Mouse (Mus musculus): ENCODE results near the gene Ssu72. TPM values are rescaled to one million over a fixed set of nuclear protein-coding genes. Genes with fewer than 3 reads are reported as not detected.
A peak's percentile ranks its signal among the peaks of the same experiment; 100 is the strongest.
"Not testable (repeated sequence)": the region's sequence is repeated elsewhere in the genome, so short reads cannot be mapped to it uniquely, and the experiment has no call there.

Ssu72 gene
- polyA plus RNA-seq, 1 experiment from 2014 or later = 169 TPM

GRCm38 (mm10) chr4:155710521-155711252, 6.1 kb downstream of the Ssu72 start:
- Histone ChIP-seq H3K27me3 (ENCODE audit: low read depth, poor library complexity, severe bottlenecking) (no peaks in the 10 kb centered on the region), H3K4me3 (no peak overlapping the region), H3K27ac (replicated peaks) (no peak overlapping the region), H3K36me3 (peaks cover 28% of the 10 kb centered on the region), H3K9me3 (replicated peaks) (no peaks in the 10 kb centered on the region), H3K4me1 (peaks cover 13% of the 10 kb centered on the region)
- DNase-seq (ENCODE audit: low spot score) = no peak
- WGBS = 67% methylated on average over 6 of the region's 6 CpGs

- no peak for DNase-seq (ENCODE audit: low spot score)
Measured at GRCm38 (mm10) chr4:155721668-155722083, 17.1 kb downstream of the Ssu72 start.

GRCm38 (mm10) chr4:155727993-155728392, 23.4 kb downstream of the Ssu72 start:
- H3K4me1 ChIP-seq = no peaks in the 10 kb centered on the region
- H3K4me3 ChIP-seq = no peak overlapping the region
- H3K27me3 ChIP-seq (ENCODE audit: low read depth, poor library complexity, severe bottlenecking) = no peaks in the 10 kb centered on the region
- peak overlapping the region; percentile 1; the same call in 1 of the 2 replicates for H3K27ac ChIP-seq (replicated peaks)
- DNase-seq (ENCODE audit: low spot score) = no peak
- H3K36me3 ChIP-seq = peaks cover 55% of the 10 kb centered on the region
- WGBS = 89% methylated on average over 2 of the region's 2 CpGs
- H3K9me3 ChIP-seq (replicated peaks) = no peaks in the 10 kb centered on the region

More at GRCm38 (mm10) chr4:155721668-155722083, 17.1 kb downstream of the Ssu72 start:
- Histone ChIP-seq H3K27ac (replicated peaks) (no peak overlapping the region), H3K9me3 (replicated peaks) (no peaks in the 10 kb centered on the region), H3K4me3 (no peak overlapping the region), H3K27me3 (ENCODE audit: low read depth, poor library complexity, severe bottlenecking) (no peaks in the 10 kb centered on the region), H3K36me3 (peaks cover 35% of the 10 kb centered on the region), H3K4me1 (no peaks in the 10 kb centered on the region)
- WGBS = 81% methylated on average over 4 of the region's 4 CpGs

- Histone ChIP-seq H3K9me3 (replicated peaks) (no peaks in the 10 kb centered on the region), H3K36me3 (peaks cover 53% of the 10 kb centered on the region), H3K27ac (replicated peaks) (no peak overlapping the region), H3K4me3 (no peak overlapping the region), H3K4me1 (peaks cover 41% of the 10 kb centered on the region), H3K27me3 (ENCODE audit: low read depth, poor library complexity, severe bottlenecking) (no peaks in the 10 kb centered on the region)
- no peak for DNase-seq (ENCODE audit: low spot score)
- 89% methylated on average over 10 of the region's 10 CpGs for WGBS
Measured at GRCm38 (mm10) chr4:155733267-155733666, 28.7 kb downstream of the Ssu72 start.

GRCm38 (mm10) chr4:155734350-155734941, 29.8 kb downstream of the Ssu72 start, which contains the start of gene Tmem240:
TSS of gene Tmem240 (plus strand) at chr4:155734800.
- WGBS = under 1% methylated on average over 34 of the region's 35 CpGs

GRCm38 (mm10) chr4:155734951-155735702, 30.5 kb downstream of the Ssu72 start:
- peak; percentile 56 for DNase-seq (ENCODE audit: low spot score)
- peak overlapping the region; percentile 85 for H3K4me3 ChIP-seq
- H3K27me3 ChIP-seq (ENCODE audit: low read depth, poor library complexity, severe bottlenecking) = no peaks in the 10 kb centered on the region
- peaks cover 54% of the 10 kb centered on the region for H3K36me3 ChIP-seq
- peaks cover 44% of the 10 kb centered on the region for H3K4me1 ChIP-seq
- under 1% methylated on average over 71 of the region's 79 CpGs for WGBS
- H3K27ac ChIP-seq (replicated peaks) = peak overlapping the region; percentile 92
- H3K9me3 ChIP-seq (replicated peaks) = no peaks in the 10 kb centered on the region

More at GRCm38 (mm10) chr4:155734350-155734941, 29.8 kb downstream of the Ssu72 start, which contains the start of gene Tmem240:
- Histone ChIP-seq H3K36me3 (peaks cover 50% of the 10 kb centered on the region), H3K9me3 (replicated peaks) (no peaks in the 10 kb centered on the region), H3K4me3 (peak within 1 kb of the TSS; percentile 85), H3K27ac (replicated peaks) (peak within 1 kb of the TSS; percentile 92), H3K27me3 (ENCODE audit: low read depth, poor library complexity, severe bottlenecking) (no peaks in the 10 kb centered on the region), H3K4me1 (peaks cover 44% of the 10 kb centered on the region)
- DNase-seq (ENCODE audit: low spot score) = peak; percentile 90

- Histone ChIP-seq H3K27me3 (ENCODE audit: low read depth, poor library complexity, severe bottlenecking) (no peaks in the 10 kb centered on the region), H3K4me3 (peak overlapping the region; percentile 85), H3K36me3 (peaks cover 55% of the 10 kb centered on the region), H3K9me3 (replicated peaks) (no peaks in the 10 kb centered on the region), H3K4me1 (peaks cover 44% of the 10 kb centered on the region), H3K27ac (replicated peaks) (peak overlapping the region; percentile 92)
- DNase-seq (ENCODE audit: low spot score) = no peak
- 79% methylated on average over 5 of the region's 5 CpGs for WGBS
Measured at GRCm38 (mm10) chr4:155735788-155736187, 31.2 kb downstream of the Ssu72 start.

- H3K27me3 ChIP-seq (ENCODE audit: low read depth, poor library complexity, severe bottlenecking) = no peaks in the 10 kb centered on the region
- peaks cover 44% of the 10 kb centered on the region for H3K4me1 ChIP-seq
- no peak for DNase-seq (ENCODE audit: low spot score)
- no peak overlapping the region for H3K27ac ChIP-seq (replicated peaks)
- peak overlapping the region; percentile 85 for H3K4me3 ChIP-seq
- H3K36me3 ChIP-seq = peaks cover 55% of the 10 kb centered on the region
- WGBS = 94% methylated on average over 5 of the region's 5 CpGs
- no peaks in the 10 kb centered on the region for H3K9me3 ChIP-seq (replicated peaks)
Measured at GRCm38 (mm10) chr4:155736421-155736820, 31.8 kb downstream of the Ssu72 start.

GRCm38 (mm10) chr4:155738262-155738661, 33.7 kb downstream of the Ssu72 start:
- H3K4me1 ChIP-seq = peaks cover 43% of the 10 kb centered on the region
- 65% methylated on average over 8 of the region's 8 CpGs for WGBS
- peaks cover 55% of the 10 kb centered on the region for H3K36me3 ChIP-seq
- no peaks in the 10 kb centered on the region for H3K9me3 ChIP-seq (replicated peaks)
- DNase-seq (ENCODE audit: low spot score) = no peak
- H3K4me3 ChIP-seq = no peak overlapping the region
- no peak overlapping the region for H3K27ac ChIP-seq (replicated peaks)
- H3K27me3 ChIP-seq (ENCODE audit: low read depth, poor library complexity, severe bottlenecking) = no peaks in the 10 kb centered on the region

- H3K4me1 ChIP-seq = peaks cover 34% of the 10 kb centered on the region
- H3K36me3 ChIP-seq = peaks cover 61% of the 10 kb centered on the region
- no peak overlapping the region for H3K27ac ChIP-seq (replicated peaks)
- no peaks in the 10 kb centered on the region for H3K27me3 ChIP-seq (ENCODE audit: low read depth, poor library complexity, severe bottlenecking)
- H3K9me3 ChIP-seq (replicated peaks) = no peaks in the 10 kb centered on the region
- 83% methylated on average over 6 of the region's 6 CpGs for WGBS
- no peak for DNase-seq (ENCODE audit: low spot score)
- H3K4me3 ChIP-seq = peak overlapping the region; percentile 21; the same call in 1 of the 2 replicates
Measured at GRCm38 (mm10) chr4:155739152-155739551, 34.6 kb downstream of the Ssu72 start.

GRCm38 (mm10) chr4:155739741-155740636, 35.4 kb downstream of the Ssu72 start:
- no peak for DNase-seq (ENCODE audit: low spot score)
- WGBS = 85% methylated on average over 37 of the region's 37 CpGs
- Histone ChIP-seq H3K27me3 (ENCODE audit: low read depth, poor library complexity, severe bottlenecking) (no peaks in the 10 kb centered on the region), H3K36me3 (peaks cover 70% of the 10 kb centered on the region), H3K4me3 (peak overlapping the region; percentile 21; the same call in 1 of the 2 replicates), H3K27ac (replicated peaks) (no peak overlapping the region), H3K9me3 (replicated peaks) (no peaks in the 10 kb centered on the region), H3K4me1 (peaks cover 30% of the 10 kb centered on the region)

- peaks cover 76% of the 10 kb centered on the region for H3K36me3 ChIP-seq
- not testable (repeated sequence) for H3K4me3 ChIP-seq; H3K27me3 ChIP-seq (ENCODE audit: low read depth, poor library complexity, severe bottlenecking); H3K27ac ChIP-seq (replicated peaks); H3K9me3 ChIP-seq (replicated peaks); DNase-seq (ENCODE audit: low spot score)
- 94% methylated on average over 10 of the region's 10 CpGs for WGBS
- peaks cover 26% of the 10 kb centered on the region for H3K4me1 ChIP-seq
Measured at GRCm38 (mm10) chr4:155740681-155741080, 36.1 kb downstream of the Ssu72 start.

All from midbrain, embryonic 10.5 days (tissue).